Mouse (Mus musculus): ENCODE data around the gene Ptk7.

Ptk7 gene

DNA sequence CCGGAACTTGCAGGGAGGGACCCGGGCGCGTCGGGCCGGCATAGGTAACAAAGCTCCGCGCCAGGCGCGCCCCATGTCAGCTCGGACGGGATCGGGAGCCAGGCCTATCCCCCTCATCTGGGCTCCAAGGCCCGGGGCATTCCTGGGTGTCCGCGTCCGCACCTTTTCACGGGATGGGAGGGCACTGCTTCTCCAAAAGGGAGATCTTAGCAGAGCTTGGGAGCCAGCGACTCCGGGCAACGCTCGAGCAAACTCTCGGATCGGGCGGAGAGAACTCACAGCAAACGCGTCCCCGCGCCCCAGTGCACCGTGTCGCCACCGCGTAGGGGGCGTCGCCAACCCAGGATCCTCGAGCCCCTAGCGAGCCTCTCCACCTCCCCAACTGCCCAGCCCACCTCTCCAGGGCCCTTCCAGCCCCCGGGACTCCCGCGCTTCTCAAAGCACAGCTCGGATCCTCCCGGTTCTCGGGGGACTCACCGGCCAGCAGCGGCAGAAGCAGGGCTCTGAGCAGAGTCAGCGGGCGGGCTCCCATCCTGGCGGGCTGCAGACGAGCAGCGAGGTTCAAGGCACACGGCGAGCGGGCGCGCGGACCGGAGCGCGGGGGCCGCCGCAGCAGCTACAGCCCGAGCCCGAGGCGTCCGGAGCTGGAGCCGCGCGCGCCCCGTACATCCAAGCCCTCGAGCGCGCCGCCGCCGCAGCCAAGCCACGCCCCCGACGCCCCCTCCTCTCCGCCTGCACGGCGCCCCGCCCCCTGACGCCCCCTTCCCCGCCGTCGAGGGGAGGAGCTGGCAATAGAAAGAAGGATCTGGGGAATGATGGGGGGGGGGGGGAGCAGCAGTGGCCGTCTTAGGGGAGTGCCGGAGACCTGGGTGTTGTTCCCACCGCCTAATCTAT is at the start of gene Ptk7:
Gene Ptk7 (minus strand): TSS at position 714 of the 894 bp plus-strand sequence.
- peak; percentile 91 for DNase-seq

- DNase-seq: no peak
Observed at GRCm38 (mm10) chr17:46678911-46679310, 49.6 kb upstream of the Ptk7 start.

DNA sequence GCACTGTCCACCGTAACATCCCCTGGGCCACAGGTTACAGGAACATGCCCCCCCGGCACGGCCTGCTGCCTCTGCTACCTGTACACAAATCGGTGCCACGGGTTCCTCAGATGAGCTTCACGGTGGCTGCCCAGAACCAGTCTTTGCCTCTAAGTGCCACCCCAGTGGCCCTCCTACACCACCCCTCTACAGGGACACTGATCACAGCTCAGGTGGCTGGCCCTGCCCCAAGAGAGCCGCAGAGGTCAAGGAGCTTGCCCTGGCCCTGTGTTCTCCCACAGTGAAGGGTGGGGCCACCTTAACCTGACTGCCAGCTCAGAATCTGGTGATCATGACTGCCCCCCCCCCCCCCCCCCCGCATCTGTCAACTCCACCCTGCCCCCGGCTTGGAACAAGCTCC is 49.1 kb upstream of the Ptk7 start, which contains the start of gene Mea1:
Gene Mea1 (plus strand): TSS at position 378 of the 400 bp plus-strand sequence.
- peak; percentile 47 for DNase-seq

DNA sequence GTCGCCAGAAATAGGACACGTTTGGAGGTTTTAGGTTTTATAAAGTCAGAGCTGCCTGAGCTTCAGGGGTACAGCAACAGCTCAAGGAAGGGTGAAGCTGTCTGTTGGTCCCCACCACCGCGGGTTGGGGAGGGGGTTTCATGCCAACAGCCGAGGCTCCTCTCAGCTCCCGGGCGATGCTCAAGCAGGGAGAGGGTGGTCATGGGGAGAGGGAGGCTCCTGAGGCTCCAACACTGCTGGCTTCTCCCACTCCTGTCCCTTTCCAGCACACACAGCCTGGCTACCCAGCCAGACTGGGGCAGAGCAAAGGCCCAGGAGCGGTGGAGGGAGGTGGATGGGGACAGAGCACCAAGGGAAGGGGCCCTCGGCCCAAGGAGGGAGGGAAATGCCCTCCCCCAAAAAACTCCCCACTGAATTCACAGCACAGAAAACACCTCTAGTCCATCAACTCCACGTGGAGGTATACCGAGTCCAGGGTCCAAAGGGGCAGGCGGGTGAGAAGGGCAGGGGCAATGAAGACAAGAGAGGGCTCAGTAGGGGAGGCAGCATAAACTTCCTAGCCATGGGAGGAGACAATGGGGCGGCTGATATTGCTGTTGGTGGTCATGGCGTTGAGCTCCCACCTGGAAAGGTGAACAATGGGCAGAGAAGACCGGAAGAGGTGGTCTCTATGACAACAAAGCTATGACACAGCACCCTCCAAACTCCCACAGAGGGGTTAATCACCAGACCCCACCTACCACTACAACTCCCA is 45.4 kb upstream of the Ptk7 start:
- DNase-seq: no peak

GRCm38 (mm10) chr17:46673850-46674529 is 44.7 kb upstream of the Ptk7 start, which contains the start of gene Rrp36:
Gene Rrp36, minus strand, starts transcription at chr17:46674352.
- peak; percentile 95 for DNase-seq

DNA sequence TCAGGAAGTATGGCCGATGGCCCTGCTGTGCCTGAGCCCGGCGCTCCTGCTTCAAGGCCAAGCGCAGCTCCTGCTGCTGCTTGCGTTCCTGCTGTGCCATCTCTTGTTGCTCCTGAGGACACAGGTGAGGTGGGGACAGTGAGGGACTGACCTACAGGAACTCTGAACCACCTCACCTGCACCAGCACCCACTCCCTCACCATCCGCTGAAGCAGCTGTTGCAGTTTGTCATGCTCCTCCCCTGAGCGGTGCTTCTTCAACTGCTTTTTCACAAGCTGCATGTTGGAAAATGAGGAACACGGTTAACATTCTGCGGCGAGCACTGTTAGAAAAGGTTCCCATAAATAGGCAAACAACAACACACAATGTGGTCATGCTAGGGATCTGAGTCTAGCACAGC is 40.6 kb upstream of the Ptk7 start:
- DNase-seq: no peak

GRCm38 (mm10) chr17:46667712-46668111 is 38.4 kb upstream of the Ptk7 start:
- no peak for DNase-seq

GRCm38 (mm10) chr17:46662730-46663129 is 33.4 kb upstream of the Ptk7 start:
- DNase-seq: no peak

DNA sequence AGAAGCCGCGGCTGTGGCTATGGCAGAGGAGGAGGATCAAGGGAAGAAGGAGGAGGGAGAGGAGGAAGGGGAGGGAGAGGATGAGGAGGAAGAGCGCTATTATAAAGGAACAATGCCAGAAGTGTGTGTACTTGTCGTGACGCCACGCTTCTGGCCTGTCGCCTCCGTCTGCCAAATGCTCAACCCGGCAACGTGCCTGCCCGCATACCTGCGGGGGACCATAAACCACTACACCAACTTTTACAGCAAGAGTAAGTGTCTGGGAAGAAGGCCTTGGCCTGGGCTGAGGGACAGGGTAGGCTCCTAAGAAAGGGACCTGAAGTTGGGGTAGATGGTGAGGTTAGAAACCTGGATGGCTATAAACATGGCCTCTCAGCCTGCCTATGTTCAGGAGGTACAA is 32.7 kb upstream of the Ptk7 start:
- no peak for DNase-seq

DNA sequence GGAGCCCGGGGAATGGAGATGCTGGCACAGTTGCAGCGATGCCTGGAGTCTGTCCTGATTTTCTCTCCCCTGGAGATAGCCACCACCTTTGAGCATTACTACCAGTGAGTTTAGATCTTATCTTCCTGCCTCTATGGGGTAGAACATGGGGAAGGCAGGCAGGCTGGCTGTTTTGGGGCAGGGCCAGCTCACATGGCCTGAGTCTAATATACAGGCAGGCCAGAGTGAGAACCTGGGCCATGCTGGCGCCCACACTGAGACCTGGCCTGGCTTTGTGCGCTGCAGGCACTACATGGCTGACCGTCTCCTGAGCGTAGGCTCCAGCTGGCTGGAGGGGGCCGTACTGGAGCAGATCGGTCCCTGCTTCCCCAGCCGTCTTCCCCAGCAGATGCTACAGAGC is 32.0 kb upstream of the Ptk7 start:
- DNase-seq: no peak

- DNase-seq: no peak
Observed at GRCm38 (mm10) chr17:46656054-46656453, 26.8 kb upstream of the Ptk7 start.

DNA sequence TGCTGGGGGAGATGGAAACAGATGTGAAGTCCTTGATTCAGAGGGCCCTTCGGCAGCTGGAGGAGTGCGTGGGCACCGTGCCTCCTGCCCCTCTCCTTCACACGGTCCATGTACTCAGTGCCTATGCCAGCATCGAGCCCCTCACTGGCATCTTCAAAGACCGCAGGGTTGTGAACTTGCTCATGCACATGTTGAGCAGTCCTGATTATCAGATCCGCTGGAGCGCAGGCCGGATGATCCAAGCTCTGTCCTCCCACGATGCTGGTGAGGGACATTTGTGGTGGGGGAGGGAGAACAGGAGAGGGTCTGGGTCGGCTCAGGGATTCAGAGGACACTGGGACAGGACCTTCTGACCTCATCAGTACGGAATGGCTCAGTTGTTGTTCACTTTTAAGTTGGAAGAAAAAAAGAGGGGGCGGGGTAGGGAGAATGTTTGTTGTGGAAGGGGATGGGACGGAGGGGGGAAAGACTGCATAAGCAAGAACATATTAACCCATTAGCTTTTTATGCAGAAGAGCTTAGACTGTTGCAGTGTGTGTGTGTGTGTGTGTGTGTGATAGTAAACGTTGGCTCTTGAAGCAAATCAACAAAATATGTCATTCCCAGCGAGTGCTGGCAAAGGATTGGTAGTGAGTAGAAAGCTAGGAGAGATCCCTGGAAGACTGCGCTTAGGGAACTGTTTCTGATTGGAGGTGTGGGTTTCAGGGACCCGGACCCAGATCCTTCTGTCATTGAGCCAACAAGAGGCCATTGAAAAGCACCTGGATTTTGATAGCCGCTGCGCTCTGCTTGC is 22.6 kb upstream of the Ptk7 start:
- DNase-seq: peak; percentile 32

DNA sequence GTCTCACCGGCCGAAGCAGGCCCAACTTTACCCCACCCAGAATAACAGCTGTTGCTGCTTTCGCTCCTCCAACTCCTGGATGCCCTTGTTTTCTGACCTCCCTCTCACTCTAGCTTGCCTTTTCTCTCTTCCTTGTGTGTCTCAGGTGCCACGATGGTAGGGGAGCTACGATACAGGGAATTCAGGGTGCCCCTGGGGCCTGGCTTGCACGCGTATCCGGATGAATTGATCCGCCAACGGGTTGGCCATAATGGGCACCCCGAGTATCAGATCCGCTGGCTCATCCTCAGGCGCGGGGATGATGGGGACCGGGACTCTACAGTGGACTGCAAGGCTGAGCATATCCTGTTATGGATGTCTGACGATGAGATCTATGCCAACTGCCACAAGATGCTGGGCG is 22.0 kb upstream of the Ptk7 start:
- no peak for DNase-seq

DNA sequence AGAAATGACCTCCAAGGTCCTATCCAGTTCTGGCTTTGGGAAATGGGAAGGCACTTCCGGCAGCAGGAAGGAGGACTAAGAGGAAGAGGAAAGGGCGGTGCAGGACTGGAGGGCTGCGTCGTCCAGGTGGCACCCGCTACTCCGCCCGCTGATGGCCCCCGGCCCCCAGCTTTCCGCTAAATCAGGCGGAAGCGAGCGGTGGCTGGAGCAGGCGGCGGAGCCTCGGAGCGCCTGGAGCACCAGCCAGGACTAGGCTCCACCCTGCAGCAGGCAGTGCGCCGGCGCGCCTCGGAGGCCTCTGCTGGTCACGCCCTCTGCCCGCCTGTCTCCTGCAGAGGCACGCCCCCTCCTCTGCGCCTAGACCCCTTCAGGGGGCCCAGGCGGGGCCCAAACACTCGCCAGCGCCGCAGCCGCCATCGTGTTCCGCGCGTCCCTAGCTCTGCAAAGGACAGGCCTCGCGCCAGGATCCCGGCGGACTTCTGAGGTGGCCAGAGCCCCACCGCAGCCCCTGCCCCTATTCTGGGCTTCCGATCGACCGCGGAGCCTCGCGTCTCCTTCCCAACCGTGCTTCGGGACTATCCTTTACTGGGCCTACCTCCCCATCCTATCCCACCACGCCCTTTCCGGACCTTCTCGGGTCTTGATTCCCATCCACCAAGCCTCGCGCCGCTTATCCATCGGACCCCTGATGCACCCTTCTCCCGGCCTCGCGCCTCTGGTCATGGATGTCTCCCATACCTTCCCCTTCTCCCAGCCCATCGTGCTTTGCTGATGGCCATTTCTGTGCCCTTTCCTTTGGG is 21.1 kb upstream of the Ptk7 start, which contains the start of gene Cul7:
Gene Cul7 (plus strand): TSS at position 106 of the 800 bp plus-strand sequence.
- DNase-seq: peak; percentile 97

- DNase-seq: no peak
Observed at GRCm38 (mm10) chr17:46649811-46650210, 20.5 kb upstream of the Ptk7 start.

- DNase-seq: no peak
Observed at GRCm38 (mm10) chr17:46648436-46648835, 19.1 kb upstream of the Ptk7 start.

GRCm38 (mm10) chr17:46647279-46647678 is 18.0 kb upstream of the Ptk7 start:
- DNase-seq: no peak

- no peak for DNase-seq
Observed at GRCm38 (mm10) chr17:46646322-46646662, 17.0 kb upstream of the Ptk7 start.

- DNase-seq: peak; percentile 99
Observed at GRCm38 (mm10) chr17:46645561-46646321, 16.4 kb upstream of the Ptk7 start, which contains the start of the genes Klc4 and Mrpl2. Gene Klc4, minus strand, starts transcription at chr17:46646022. Gene Mrpl2, plus strand, starts transcription at chr17:46646229.

DNA sequence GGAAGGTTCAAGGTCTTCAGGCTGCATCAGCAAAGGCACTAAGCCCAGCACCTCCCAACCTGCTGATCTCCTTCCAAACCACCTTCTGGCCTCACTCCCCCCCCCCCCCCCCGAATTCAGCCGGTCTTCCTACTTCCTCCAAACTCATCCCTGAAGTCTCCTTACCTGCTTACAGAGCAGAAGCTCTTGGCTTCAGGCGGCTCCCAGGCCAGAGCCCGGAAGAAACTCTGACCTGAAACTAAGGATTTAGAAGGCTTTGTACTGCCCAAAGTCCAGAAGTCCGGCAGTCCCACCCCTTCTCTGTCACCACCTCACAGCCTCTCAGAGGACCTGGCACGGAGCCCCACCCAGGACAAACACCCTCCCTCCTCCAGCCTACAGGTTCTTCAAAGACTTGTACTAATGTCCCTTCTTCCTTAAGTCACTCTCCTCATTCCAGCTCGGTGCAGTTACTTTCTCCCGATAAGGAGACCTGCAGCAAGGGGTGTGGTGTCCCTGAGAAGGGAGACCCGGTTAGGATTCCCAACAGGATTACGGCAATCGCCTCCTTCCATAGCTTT is 15.7 kb upstream of the Ptk7 start:
- peak; percentile 84 for DNase-seq
